Mouse (Mus musculus) limb, embryonic 14.5 days (tissue): ENCODE data around the gene Il22ra2. TPM values are rescaled to one million over a fixed set of nuclear protein-coding genes. Genes with fewer than 3 reads are reported as not detected.

ENCODE experiments used
- ATAC-seq: fragments of 200-750 bp; cut with Nextera tagmentation; 2 replicates; pipeline ENCODE4 v1.8.0; 2017; ENCODE audit warnings: low read depth, moderate number of reproducible peaks, moderate TSS enrichment; ENCODE audit not compliant: low FRiP score
- DNase-seq: peaks from one replicate; pipeline ENCODE4 v3.0.0-alpha.2; 2015; ENCODE audit warnings: low spot score
- H3K27ac ChIP-seq: fragments of 300-500 bp; sonication (generic); replicated peaks from 2 replicates; pipeline ENCODE4 v1.5.1; 2014; ENCODE audit warnings: low read depth, mild to moderate bottlenecking, low read length, moderate library complexity, mixed read lengths
- H3K27me3 ChIP-seq: fragments of 300-500 bp; sonication (generic); 2 replicates; pipeline ENCODE4 v1.6.1; 2014; ENCODE audit warnings: low read length, mixed read lengths; ENCODE audit not compliant: control insufficient read depth, insufficient read depth
- H3K36me3 ChIP-seq: fragments of 300-500 bp; sonication (generic); 2 replicates; pipeline ENCODE4 v1.6.1; 2014; ENCODE audit warnings: mild to moderate bottlenecking, low read length, moderate library complexity, mixed read lengths; ENCODE audit not compliant: control insufficient read depth, insufficient read depth
- H3K4me1 ChIP-seq: fragments of 300-500 bp; sonication (generic); 2 replicates; pipeline ENCODE4 v1.6.1; 2014; ENCODE audit warnings: antibody characterized with exemption, low read length, mixed read lengths; ENCODE audit not compliant: control insufficient read depth, insufficient read depth
- H3K4me2 ChIP-seq: fragments of 300-500 bp; sonication (generic); replicated peaks from 2 replicates; pipeline ENCODE4 v1.6.1; 2014; ENCODE audit warnings: low read depth, mild to moderate bottlenecking, low read length, moderate library complexity; ENCODE audit not compliant: severe bottlenecking
- H3K4me3 ChIP-seq: fragments of 300-500 bp; sonication (generic); replicated peaks from 2 replicates; pipeline ENCODE4 v1.5.1; 2014; ENCODE audit warnings: low read length
- H3K9ac ChIP-seq: fragments of 300-500 bp; sonication (generic); 2 replicates; pipeline ENCODE4 v1.6.1; 2014; ENCODE audit warnings: mild to moderate bottlenecking, low read depth, low read length, moderate library complexity; ENCODE audit not compliant: severe bottlenecking
- H3K9me3 ChIP-seq: fragments of 300-500 bp; sonication (generic); 2 replicates; pipeline ENCODE4 v1.6.1; 2016; ENCODE audit warnings: low read length; ENCODE audit not compliant: control insufficient read depth
- POLR2A ChIP-seq: fragments of 200-500 bp; IDR thresholded peaks from 2 replicates; pipeline ENCODE4 v1.8.0; 2012; ENCODE audit warnings: inconsistent platforms, mild to moderate bottlenecking, moderate library complexity, borderline replicate concordance; ENCODE audit not compliant: insufficient read depth, insufficient read length; ENCODE audit errors: extremely low read depth
- WGBS: fragments of 180-500 bp; shearing (Covaris S2); extraction: QIAGEN DNeasy Blood & Tissue Kit; methylation state at CpG from one replicate; pipeline ENCODE4 v1.1.7; 2014; 5-methylcytosine and 5-hydroxymethylcytosine counted together
- polyA plus RNA-seq, 2 experiments: library from polyadenylated mRNA; depleted of rRNA in 1 of 2; stranded (reverse) in 1 of 2; unstranded in 1 of 2; fragments of >200 nt; fragmentation: Nextera tagmentation in 1 of 2; extraction: Ambion mirVana in 1 of 2; gene quantifications; 2 replicates each; pipeline versions ENCODE4 v1.2.1 to v1.2.3; 2012 to 2014

Il22ra2 gene
- polyA plus RNA-seq, 2 experiments, result 0.09 TPM; not detected in 1

- no peak overlapping the region for H3K4me2 ChIP-seq
- TF ChIP-seq POLR2A, result no peak
- H3K4me3 ChIP-seq, result no peak overlapping the region
- DNase-seq, result no peak
- peaks cover 3% of the 10 kb centered on the region; the same call in 1 of the 2 replicates for H3K4me1 ChIP-seq
- H3K36me3 ChIP-seq, result no peaks in the 10 kb centered on the region
- H3K27ac ChIP-seq, result no peak overlapping the region
- WGBS, result 76% methylated on average over 9 of the region's 9 CpGs
- H3K9me3 ChIP-seq, result no peaks in the 10 kb centered on the region
- no peaks in the 10 kb centered on the region for H3K27me3 ChIP-seq
- ATAC-seq, result no peak
- no peak overlapping the region for H3K9ac ChIP-seq
These were observed 39.8 kb upstream of the Il22ra2 start for GRCm38 (mm10) chr10:19581844-19582582.

- no peak overlapping the region for H3K9ac ChIP-seq
- H3K4me3 ChIP-seq, result no peak overlapping the region
- WGBS, result 73% methylated on average over 7 of the region's 7 CpGs
- ATAC-seq (no peak), DNase-seq (no peak)
- H3K36me3 ChIP-seq, result no peaks in the 10 kb centered on the region
- no peak overlapping the region for H3K27ac ChIP-seq
- no peak for TF ChIP-seq POLR2A
- H3K27me3 ChIP-seq, result no peaks in the 10 kb centered on the region
- H3K4me2 ChIP-seq, result no peak overlapping the region
- peaks cover 3% of the 10 kb centered on the region; the same call in 1 of the 2 replicates for H3K4me1 ChIP-seq
- no peaks in the 10 kb centered on the region for H3K9me3 ChIP-seq
These were observed 38.9 kb upstream of the Il22ra2 start for GRCm38 (mm10) chr10:19582806-19583430.

GRCm38 (mm10) chr10:19584064-19584463 lies 37.7 kb upstream of the Il22ra2 start:
- Histone ChIP-seq H3K9me3 (no peaks in the 10 kb centered on the region), H3K27ac (no peak overlapping the region), H3K4me2 (no peak overlapping the region), H3K9ac (no peak overlapping the region), H3K27me3 (no peaks in the 10 kb centered on the region), H3K4me3 (no peak overlapping the region), H3K36me3 (no peaks in the 10 kb centered on the region), H3K4me1 (no peaks in the 10 kb centered on the region)
- no peak for DNase-seq
- no peak for ATAC-seq
- TF ChIP-seq POLR2A, result no peak
- WGBS, result 78% methylated on average over 2 of the region's 2 CpGs

- Histone ChIP-seq H3K9ac (no peak overlapping the region), H3K27me3 (no peaks in the 10 kb centered on the region), H3K4me1 (no peaks in the 10 kb centered on the region), H3K36me3 (no peaks in the 10 kb centered on the region), H3K4me2 (no peak overlapping the region), H3K4me3 (no peak overlapping the region), H3K27ac (no peak overlapping the region), H3K9me3 (no peaks in the 10 kb centered on the region)
- no peak for DNase-seq
- no peak for ATAC-seq
- TF ChIP-seq POLR2A, result no peak
- WGBS, result 87% methylated on average over 1 of the region's 1 CpGs
These were observed 37.0 kb upstream of the Il22ra2 start for GRCm38 (mm10) chr10:19584846-19585245.

GRCm38 (mm10) chr10:19585860-19586259 lies 35.9 kb upstream of the Il22ra2 start:
- H3K4me3 ChIP-seq, result no peak overlapping the region
- DNase-seq (no peak), ATAC-seq (no peak)
- no peak overlapping the region for H3K4me2 ChIP-seq
- no peaks in the 10 kb centered on the region for H3K4me1 ChIP-seq
- no peak overlapping the region for H3K9ac ChIP-seq
- 85% methylated on average over 5 of the region's 5 CpGs for WGBS
- H3K36me3 ChIP-seq, result no peaks in the 10 kb centered on the region
- H3K27ac ChIP-seq, result no peak overlapping the region
- H3K9me3 ChIP-seq, result no peaks in the 10 kb centered on the region
- H3K27me3 ChIP-seq, result no peaks in the 10 kb centered on the region
- no peak for TF ChIP-seq POLR2A

- H3K4me1 ChIP-seq, result no peaks in the 10 kb centered on the region
- H3K9ac ChIP-seq, result no peak overlapping the region
- DNase-seq (no peak), ATAC-seq (no peak)
- H3K4me3 ChIP-seq, result no peak overlapping the region
- no peak overlapping the region for H3K27ac ChIP-seq
- TF ChIP-seq POLR2A, result no peak
- H3K36me3 ChIP-seq, result no peaks in the 10 kb centered on the region
- 79% methylated on average over 3 of the region's 3 CpGs for WGBS
- H3K9me3 ChIP-seq, result no peaks in the 10 kb centered on the region
- H3K27me3 ChIP-seq, result no peaks in the 10 kb centered on the region
- H3K4me2 ChIP-seq, result no peak overlapping the region
These were observed 34.5 kb upstream of the Il22ra2 start for GRCm38 (mm10) chr10:19587281-19587680.
